Mouse (Mus musculus): ENCODE results near the gene Gm9774. TPM values are rescaled to one million over a fixed set of nuclear protein-coding genes. Genes with fewer than 3 reads are reported as not detected.

The Gm9774 gene
- polyA plus RNA-seq, 1 experiment from 2014 or later, result 25.4 TPM

Other genes with a start within 250 kb of the Gm9774 start
- gene Sprr2a1, start 213.6 kb downstream of the Gm9774 start, polyA plus RNA-seq (2015; fragmentation: Nextera tagmentation; extraction: Ambion mirVana), result 9.5 and 12.7 TPM in 2 replicates
- gene Sprr2a2, start 213.5 kb downstream of the Gm9774 start, polyA plus RNA-seq (2015; fragmentation: Nextera tagmentation; extraction: Ambion mirVana), result 541 and 1,085 TPM in 2 replicates
- 44.5 and 82.4 TPM in 2 replicates for gene Sprr2a3, start 144.0 kb downstream of the Gm9774 start, polyA plus RNA-seq (2015; fragmentation: Nextera tagmentation; extraction: Ambion mirVana)
- 0.23 TPM in 1 of 2 replicates, not detected in the other for gene Sprr2b, start 112.8 kb downstream of the Gm9774 start, polyA plus RNA-seq (2015; fragmentation: Nextera tagmentation; extraction: Ambion mirVana)
- 0.68 TPM in 1 of 2 replicates, not detected in the other for gene Sprr2d, start 90.3 kb downstream of the Gm9774 start, polyA plus RNA-seq (2015; fragmentation: Nextera tagmentation; extraction: Ambion mirVana)
- not detected in 2 replicates for gene Sprr2e, start 77.3 kb downstream of the Gm9774 start, polyA plus RNA-seq (2015; fragmentation: Nextera tagmentation; extraction: Ambion mirVana)
- not detected in 2 replicates for gene Sprr2f, start 64.2 kb downstream of the Gm9774 start, polyA plus RNA-seq (2015; fragmentation: Nextera tagmentation; extraction: Ambion mirVana)
- 0.21 TPM in 1 of 2 replicates, not detected in the other for gene Sprr2h, start 43.7 kb downstream of the Gm9774 start, polyA plus RNA-seq (2015; fragmentation: Nextera tagmentation; extraction: Ambion mirVana)
- gene Sprr2i, start 21.4 kb downstream of the Gm9774 start, polyA plus RNA-seq (2015; fragmentation: Nextera tagmentation; extraction: Ambion mirVana), result 0.60 TPM in 1 of 2 replicates, not detected in the other
- 1.2 TPM in 1 of 2 replicates, not detected in the other for gene Sprr2j-ps, start 11.3 kb downstream of the Gm9774 start, polyA plus RNA-seq (2015; fragmentation: Nextera tagmentation; extraction: Ambion mirVana)
- 0.73 TPM in 1 of 2 replicates, not detected in the other for gene Sprr2k, start 3.2 kb upstream of the Gm9774 start, polyA plus RNA-seq (2015; fragmentation: Nextera tagmentation; extraction: Ambion mirVana)
- gene Sprr1b, start 9.4 kb upstream of the Gm9774 start, polyA plus RNA-seq (2015; fragmentation: Nextera tagmentation; extraction: Ambion mirVana), result 1.6 TPM in 1 of 2 replicates, not detected in the other
- 30.3 and 125 TPM in 2 replicates for gene Sprr3, start 29.3 kb upstream of the Gm9774 start, polyA plus RNA-seq (2015; fragmentation: Nextera tagmentation; extraction: Ambion mirVana)
- gene Sprr1a, start 56.5 kb upstream of the Gm9774 start, polyA plus RNA-seq (2015; fragmentation: Nextera tagmentation; extraction: Ambion mirVana), result 69.5 and 186 TPM in 2 replicates
- not detected in 2 replicates for gene Sprr4, start 71.1 kb upstream of the Gm9774 start, polyA plus RNA-seq (2015; fragmentation: Nextera tagmentation; extraction: Ambion mirVana)
- gene 2310046K23Rik, start 105.1 kb upstream of the Gm9774 start, polyA plus RNA-seq (2015; fragmentation: Nextera tagmentation; extraction: Ambion mirVana), result not detected in 2 replicates
- gene Ivl, start 144.3 kb upstream of the Gm9774 start, polyA plus RNA-seq (2015; fragmentation: Nextera tagmentation; extraction: Ambion mirVana), result 0.41 and 1.2 TPM in 2 replicates
- gene Smcp, start 159.6 kb upstream of the Gm9774 start, polyA plus RNA-seq (2015; fragmentation: Nextera tagmentation; extraction: Ambion mirVana), result 0.67 TPM in 1 of 2 replicates, not detected in the other
- not detected in 2 replicates for gene 2210017I01Rik, start 178.1 kb upstream of the Gm9774 start, polyA plus RNA-seq (2015; fragmentation: Nextera tagmentation; extraction: Ambion mirVana)
- gene Lce6a, start 192.2 kb upstream of the Gm9774 start, polyA plus RNA-seq (2015; fragmentation: Nextera tagmentation; extraction: Ambion mirVana), result not detected in 2 replicates
- gene Lce1a1, start 218.9 kb upstream of the Gm9774 start, polyA plus RNA-seq (2015; fragmentation: Nextera tagmentation; extraction: Ambion mirVana), result not detected in 2 replicates
- gene Lce1b, start 227.5 kb upstream of the Gm9774 start, polyA plus RNA-seq (2015; fragmentation: Nextera tagmentation; extraction: Ambion mirVana), result not detected in 2 replicates
- gene Lce1a2, start 240.9 kb upstream of the Gm9774 start, polyA plus RNA-seq (2015; fragmentation: Nextera tagmentation; extraction: Ambion mirVana), result not detected in 2 replicates
- not detected in 2 replicates for gene Lce1c, start 249.8 kb upstream of the Gm9774 start, polyA plus RNA-seq (2015; fragmentation: Nextera tagmentation; extraction: Ambion mirVana)

Data from stomach, embryonic 15.5 days (tissue).